Mouse (Mus musculus) small intestine, adult 2 months (tissue): ENCODE results near the gene Gm17364. TPM values are rescaled to one million over a fixed set of nuclear protein-coding genes. Genes with fewer than 3 reads are reported as not detected.
A peak's percentile ranks its signal among the peaks of the same experiment; 100 is the strongest.
"Not testable (repeated sequence)": the region's sequence is repeated elsewhere in the genome, so short reads cannot be mapped to it uniquely, and the experiment has no call there.

Experiments
- H3K27ac ChIP-seq: fragments of 200-500 bp; 2 replicates; pipeline ENCODE4 v1.5.1; 2012; ENCODE audit warnings: low read depth, low read length, control low read depth, inconsistent platforms; ENCODE audit not compliant: insufficient read depth
- H3K27me3 ChIP-seq: fragments of 200-500 bp; 2 replicates; pipeline ENCODE4 v1.6.1; 2012; ENCODE audit warnings: mild to moderate bottlenecking, moderate library complexity, low read length, inconsistent platforms; ENCODE audit not compliant: control insufficient read depth, insufficient read depth
- H3K36me3 ChIP-seq: fragments of 200-500 bp; 2 replicates; pipeline ENCODE4 v1.6.1; 2012; ENCODE audit warnings: mild to moderate bottlenecking, low read length, control low read depth, inconsistent platforms; ENCODE audit not compliant: control insufficient read depth, insufficient read depth
- H3K4me1 ChIP-seq: fragments of 200-500 bp; 2 replicates; pipeline ENCODE4 v1.6.1; 2012; ENCODE audit warnings: low read length, inconsistent platforms, mixed read lengths; ENCODE audit not compliant: control insufficient read depth, insufficient read depth, insufficient read length
- H3K4me3 ChIP-seq: fragments of 200-500 bp; 2 replicates; pipeline ENCODE4 v1.5.1; 2012; ENCODE audit warnings: low read depth, mild to moderate bottlenecking, control low read depth, inconsistent platforms, low read length, moderate library complexity
- CTCF ChIP-seq: fragments of 200-500 bp; IDR thresholded peaks from 2 replicates; pipeline ENCODE4 v1.5.1; 2012; ENCODE audit warnings: low read depth, mild to moderate bottlenecking, control low read depth, inconsistent platforms, low read length, moderate library complexity, mixed read lengths; ENCODE audit not compliant: insufficient replicate concordance, insufficient read length; ENCODE audit errors: extremely low read depth
- POLR2A ChIP-seq: fragments of 200-500 bp; IDR thresholded peaks from 2 replicates; pipeline ENCODE4 v1.6.1; 2012; ENCODE audit warnings: low read depth, mild to moderate bottlenecking, control low read depth, inconsistent platforms, low read length, moderate library complexity
- WGBS: fragments of 180-500 bp; shearing (Covaris S2); methylation state at CpG from one replicate; pipeline ENCODE4 v1.1.7; 2018; 5-methylcytosine and 5-hydroxymethylcytosine counted together
- polyA plus RNA-seq: library from polyadenylated mRNA; depleted of rRNA; stranded (reverse); fragments of >200 nt; gene quantifications from 2 replicates; pipeline ENCODE4 v1.2.3, GENCODE M21; 2012

Gene Gm17364
- polyA plus RNA-seq, 1 experiment: not detected

- Histone ChIP-seq H3K4me1 (peaks cover 6% of the 10 kb centered on the region; the same call in 1 of the 2 replicates), H3K4me3 (no peak overlapping the region), H3K36me3 (no peaks in the 10 kb centered on the region), H3K27me3 (no peaks in the 10 kb centered on the region), H3K27ac (no peak overlapping the region)
- TF ChIP-seq POLR2A: no peak
- no peak for TF ChIP-seq CTCF
- 91% methylated on average over 7 of the region's 7 CpGs for WGBS
Measured at GRCm38 (mm10) chr13:41252736-41253135, 21.0 kb downstream of the Gm17364 start.

GRCm38 (mm10) chr13:41252141-41252540, 21.6 kb downstream of the Gm17364 start:
- H3K36me3 ChIP-seq: no peaks in the 10 kb centered on the region
- H3K27ac ChIP-seq: peak overlapping the region; percentile 10; the same call in 1 of the 2 replicates
- TF ChIP-seq CTCF: no peak
- no peak for TF ChIP-seq POLR2A
- H3K4me3 ChIP-seq: no peak overlapping the region
- WGBS: 67% methylated on average over 6 of the region's 6 CpGs
- H3K4me1 ChIP-seq: peaks cover 6% of the 10 kb centered on the region; the same call in 1 of the 2 replicates
- H3K27me3 ChIP-seq: no peaks in the 10 kb centered on the region

GRCm38 (mm10) chr13:41251667-41252066, 22.1 kb downstream of the Gm17364 start:
- 24% methylated on average over 5 of the region's 5 CpGs for WGBS
- Histone ChIP-seq H3K4me1 (peaks cover 6% of the 10 kb centered on the region; the same call in 1 of the 2 replicates), H3K27me3 (no peaks in the 10 kb centered on the region), H3K4me3 (no peak overlapping the region), H3K27ac (peak overlapping the region; percentile 10; the same call in 1 of the 2 replicates), H3K36me3 (no peaks in the 10 kb centered on the region)
- TF ChIP-seq POLR2A (no peak), CTCF (no peak)

GRCm38 (mm10) chr13:41251232-41251631, 22.5 kb downstream of the Gm17364 start:
- not testable (repeated sequence) for H3K4me1 ChIP-seq, H3K27ac ChIP-seq, H3K36me3 ChIP-seq, H3K27me3 ChIP-seq, H3K4me3 ChIP-seq
- 78% methylated on average over 5 of the region's 5 CpGs for WGBS

GRCm38 (mm10) chr13:41250318-41250981, 23.3 kb downstream of the Gm17364 start:
- H3K36me3 ChIP-seq: no peaks in the 10 kb centered on the region
- no peak overlapping the region for H3K27ac ChIP-seq
- peak overlapping the region; percentile 92 for H3K4me3 ChIP-seq
- H3K4me1 ChIP-seq: peaks cover 6% of the 10 kb centered on the region; the same call in 1 of the 2 replicates
- TF ChIP-seq POLR2A (no peak), CTCF (no peak; the same call in 1 of the 2 replicates)
- 1% methylated on average over 27 of the region's 27 CpGs for WGBS
- H3K27me3 ChIP-seq: no peaks in the 10 kb centered on the region

GRCm38 (mm10) chr13:41249538-41250317, 24.0 kb downstream of the Gm17364 start, which contains the start of gene Smim13:
Smim13 (plus strand) TSS chr13:41249844.
- under 1% methylated on average over 78 of the region's 78 CpGs for WGBS
- Histone ChIP-seq H3K36me3 (no peaks in the 10 kb centered on the region), H3K27ac (peak within 1 kb of the TSS; percentile 86), H3K27me3 (no peaks in the 10 kb centered on the region), H3K4me3 (peak within 1 kb of the TSS; percentile 92), H3K4me1 (peaks cover 6% of the 10 kb centered on the region; the same call in 1 of the 2 replicates)
- peak; percentile 28 for TF ChIP-seq POLR2A
- peak; percentile 51 for TF ChIP-seq CTCF
